Mouse (Mus musculus) gastrocnemius, postnatal 10 days (tissue): Measurements from ENCODE around the gene Rfx2. TPM values are rescaled to one million over a fixed set of nuclear protein-coding genes. Genes with fewer than 3 reads are reported as not detected.

ENCODE experiments used
- DNase-seq: peaks from one replicate; pipeline ENCODE4 v3.0.0; 2021; ENCODE audit warnings: mixed read lengths
- total RNA-seq, 2 experiments: library from RNA; stranded (reverse); gene quantifications; 2 replicates each; pipeline ENCODE4 v1.2.3; 2021

Gene Rfx2
- total RNA-seq, 2 experiments from 2014 or later, result 2.6 to 5.5 TPM

DNA sequence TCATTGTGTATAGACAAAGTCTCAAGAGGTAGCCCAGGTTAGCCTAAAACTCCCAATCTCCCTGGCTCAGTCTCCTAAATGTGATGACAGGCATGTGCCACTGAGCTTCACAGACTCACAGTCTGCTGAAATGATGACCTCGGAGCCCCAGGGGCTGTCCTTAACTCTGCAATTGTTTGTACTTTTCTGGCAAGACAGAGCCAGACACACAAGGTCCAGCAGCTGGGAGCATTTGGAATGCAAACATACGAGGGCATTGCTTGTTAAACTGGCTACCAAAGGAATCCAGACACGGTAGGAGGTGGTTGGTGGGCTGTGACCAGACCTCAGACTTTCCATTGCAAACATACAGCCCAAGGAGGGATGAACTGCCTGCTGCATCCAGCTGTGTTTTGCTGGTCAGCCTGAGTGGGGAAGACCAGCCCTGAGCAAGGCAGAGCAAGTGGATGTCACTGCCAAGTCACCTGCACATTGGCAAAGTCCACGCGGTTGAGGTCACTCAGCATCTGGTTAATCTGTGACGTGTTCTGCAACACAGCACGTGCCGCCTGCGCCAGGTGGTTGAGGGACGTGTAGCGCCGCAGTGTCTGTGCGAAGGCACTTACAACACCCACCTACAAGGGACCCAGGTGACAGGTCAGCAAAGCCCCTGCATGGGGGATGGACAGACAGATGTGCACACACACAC, 50.4 kb downstream of the Rfx2 start:
- DNase-seq, result no peak

DNA sequence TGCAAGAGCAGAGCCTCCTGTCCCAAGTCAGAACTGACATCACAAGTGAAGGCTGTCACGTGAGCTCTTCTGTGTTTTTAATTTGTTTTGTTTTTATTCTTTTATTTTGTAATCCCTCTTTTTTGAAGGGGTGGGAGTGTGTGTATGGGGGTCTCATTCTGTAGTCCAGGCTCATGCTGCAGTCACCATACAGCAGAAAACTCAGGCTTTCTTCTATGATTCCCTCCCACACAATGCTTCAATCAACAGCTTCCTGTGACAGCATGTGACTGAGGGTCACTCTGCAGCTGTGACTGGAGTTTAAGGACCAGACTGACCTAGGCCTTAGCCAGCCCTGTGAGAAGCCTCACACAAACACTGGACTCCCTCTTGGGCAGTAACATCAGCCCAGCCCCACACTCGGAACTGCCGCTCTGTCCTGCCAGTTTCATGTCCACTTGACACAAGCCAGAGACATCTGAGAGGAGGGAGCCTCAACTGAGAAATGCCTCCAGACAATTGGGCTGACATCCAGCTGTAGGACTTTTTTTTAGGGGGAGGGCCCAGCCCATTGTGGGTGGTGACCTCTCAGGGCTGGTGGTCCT, 51.9 kb downstream of the Rfx2 start:
- no peak for DNase-seq

DNA sequence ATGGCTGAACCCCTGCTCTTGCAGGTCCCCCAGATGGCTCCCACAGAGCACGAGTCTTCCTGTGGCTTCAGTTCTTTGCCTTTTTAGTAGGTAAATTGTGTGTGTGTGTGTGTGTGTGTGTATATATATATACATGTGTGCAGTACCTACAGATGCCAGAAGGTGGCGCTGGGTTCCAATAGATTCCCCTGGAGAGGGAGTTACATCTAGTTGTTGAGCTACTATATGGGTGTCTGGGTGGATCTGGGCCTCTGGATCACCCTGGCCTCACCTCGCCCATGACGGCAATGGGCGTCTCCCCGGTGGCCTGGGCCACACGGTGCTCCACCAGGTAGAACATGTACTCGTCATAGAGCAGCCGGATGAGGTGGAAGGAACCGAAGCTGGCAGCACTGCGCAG, 53.2 kb downstream of the Rfx2 start:
- DNase-seq, result no peak

DNA sequence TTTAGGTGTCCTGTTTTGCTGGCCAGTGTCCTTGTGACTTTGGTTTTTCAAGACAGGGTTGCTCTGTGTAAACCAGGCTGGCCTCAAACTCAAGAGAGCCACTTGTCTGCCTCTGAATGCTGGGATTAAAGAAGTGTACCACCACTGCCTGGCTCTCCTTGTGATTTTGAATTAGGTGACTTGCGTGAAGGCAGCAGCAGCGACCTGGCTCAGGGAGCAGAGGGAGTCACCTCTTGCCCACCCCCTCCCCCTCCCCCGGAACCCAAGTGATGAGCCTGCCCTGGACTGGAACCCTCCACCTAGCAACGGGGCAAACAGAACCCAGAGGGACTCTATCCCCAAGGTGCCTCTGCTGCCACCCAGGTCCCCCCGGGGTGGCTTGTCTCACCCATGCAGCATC, 60.9 kb downstream of the Rfx2 start, which contains the start of gene Prr22:
Prr22 (plus strand) TSS at position 301 of the 400 bp plus-strand sequence.
- no peak for DNase-seq

DNA sequence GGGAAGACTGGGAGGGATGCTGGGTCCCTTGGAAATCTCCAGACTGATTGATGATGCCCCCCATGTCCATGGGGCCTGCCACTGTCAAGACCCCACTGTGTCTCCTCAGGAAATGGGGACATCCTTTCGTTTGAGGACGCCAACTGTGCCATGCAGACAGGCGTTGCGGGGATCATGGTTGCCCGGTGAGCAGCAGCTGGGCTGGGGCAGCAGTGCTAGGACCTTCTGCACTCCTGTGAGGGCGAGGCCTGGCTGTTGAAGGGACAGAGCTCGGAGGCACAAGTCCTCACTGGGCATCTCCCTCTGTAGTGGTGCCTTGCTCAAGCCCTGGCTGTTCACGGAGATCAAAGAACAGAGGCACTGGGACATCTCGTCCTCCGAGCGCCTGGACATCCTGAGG, 61.9 kb downstream of the Rfx2 start:
- DNase-seq, result no peak

DNA sequence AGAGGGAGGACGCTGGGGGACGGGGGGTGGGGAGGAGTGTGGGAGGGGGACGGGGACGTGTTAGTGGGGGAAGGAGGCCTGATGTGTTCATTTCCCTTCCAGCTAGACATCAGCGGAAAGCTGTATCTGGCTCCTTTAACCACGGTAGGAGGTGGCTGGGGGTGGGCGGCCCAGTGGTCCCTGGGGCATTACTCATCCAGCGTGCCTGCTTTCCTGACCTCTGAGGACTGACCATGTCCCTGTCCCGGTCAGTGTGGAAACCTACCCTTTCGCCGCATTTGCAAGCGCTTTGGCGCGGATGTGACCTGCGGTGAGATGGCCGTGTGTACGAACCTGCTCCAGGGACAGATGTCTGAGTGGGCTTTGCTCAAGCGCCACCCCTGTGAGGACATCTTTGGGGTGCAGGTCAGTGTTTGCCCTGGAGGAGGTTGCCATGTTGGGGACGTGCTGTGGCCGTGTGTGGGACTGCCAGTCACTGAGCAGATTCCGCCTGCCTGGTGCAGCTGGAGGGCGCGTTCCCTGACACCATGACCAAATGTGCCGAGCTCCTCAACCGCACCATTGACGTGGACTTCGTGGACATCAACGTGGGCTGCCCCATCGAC, 63.2 kb downstream of the Rfx2 start:
- DNase-seq, result no peak

DNA sequence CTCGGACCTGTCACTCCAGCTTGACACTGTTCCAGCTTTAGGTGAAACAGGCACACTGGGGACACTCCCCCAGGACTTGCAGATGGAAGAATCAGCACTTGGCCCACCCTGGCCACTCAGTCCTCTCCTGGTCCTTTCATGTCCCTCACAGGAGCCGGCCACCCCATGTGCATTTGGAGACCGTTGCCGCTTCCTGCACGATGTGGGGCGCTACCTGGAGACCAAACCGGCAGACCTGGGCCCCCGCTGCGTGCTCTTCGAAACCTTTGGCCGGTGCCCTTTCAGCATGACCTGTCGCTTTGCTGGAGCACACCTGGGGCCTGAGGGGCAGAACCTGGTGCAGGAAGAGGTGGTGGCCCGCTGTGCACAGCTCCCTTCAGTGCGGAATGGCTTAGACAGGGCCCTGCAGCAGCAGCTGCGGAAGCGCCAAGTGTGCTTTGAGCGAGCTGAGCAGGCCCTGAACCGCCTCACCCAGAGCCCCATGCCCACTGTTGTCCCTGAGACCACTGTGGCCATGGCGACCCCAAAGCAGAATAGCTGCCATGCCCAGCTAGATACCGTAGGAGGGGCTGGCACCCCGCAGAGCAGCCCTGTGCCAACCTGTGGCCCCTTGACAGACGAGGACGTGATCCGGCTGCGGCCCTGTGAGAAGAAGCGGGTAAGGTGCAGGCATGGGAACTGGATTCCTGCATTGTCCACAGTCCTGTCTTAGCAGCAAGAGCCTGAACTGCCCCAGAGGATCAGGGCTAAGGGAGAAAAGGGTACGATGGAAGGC, 64.0 kb downstream of the Rfx2 start:
- no peak for DNase-seq

DNA sequence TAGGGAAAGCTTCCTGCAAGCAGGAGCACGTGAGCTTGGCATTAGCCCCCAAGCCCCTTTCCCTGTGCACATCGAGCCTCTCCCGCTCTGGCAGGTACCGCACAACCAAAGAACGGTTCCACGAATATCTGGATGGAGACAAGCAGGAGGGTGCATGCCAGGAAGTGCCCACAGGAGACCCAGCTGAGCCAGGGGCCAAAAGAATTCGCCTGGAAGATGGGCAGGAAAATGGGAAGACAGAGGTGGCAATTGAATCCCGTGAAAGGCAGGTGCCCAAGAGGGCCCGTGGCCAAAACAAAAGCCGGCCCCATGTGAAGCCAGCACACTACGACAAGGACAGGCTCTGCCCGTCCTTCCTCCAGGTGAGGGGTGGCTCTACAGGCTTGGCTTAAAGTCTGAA, 65.4 kb downstream of the Rfx2 start:
- DNase-seq, result no peak

DNA sequence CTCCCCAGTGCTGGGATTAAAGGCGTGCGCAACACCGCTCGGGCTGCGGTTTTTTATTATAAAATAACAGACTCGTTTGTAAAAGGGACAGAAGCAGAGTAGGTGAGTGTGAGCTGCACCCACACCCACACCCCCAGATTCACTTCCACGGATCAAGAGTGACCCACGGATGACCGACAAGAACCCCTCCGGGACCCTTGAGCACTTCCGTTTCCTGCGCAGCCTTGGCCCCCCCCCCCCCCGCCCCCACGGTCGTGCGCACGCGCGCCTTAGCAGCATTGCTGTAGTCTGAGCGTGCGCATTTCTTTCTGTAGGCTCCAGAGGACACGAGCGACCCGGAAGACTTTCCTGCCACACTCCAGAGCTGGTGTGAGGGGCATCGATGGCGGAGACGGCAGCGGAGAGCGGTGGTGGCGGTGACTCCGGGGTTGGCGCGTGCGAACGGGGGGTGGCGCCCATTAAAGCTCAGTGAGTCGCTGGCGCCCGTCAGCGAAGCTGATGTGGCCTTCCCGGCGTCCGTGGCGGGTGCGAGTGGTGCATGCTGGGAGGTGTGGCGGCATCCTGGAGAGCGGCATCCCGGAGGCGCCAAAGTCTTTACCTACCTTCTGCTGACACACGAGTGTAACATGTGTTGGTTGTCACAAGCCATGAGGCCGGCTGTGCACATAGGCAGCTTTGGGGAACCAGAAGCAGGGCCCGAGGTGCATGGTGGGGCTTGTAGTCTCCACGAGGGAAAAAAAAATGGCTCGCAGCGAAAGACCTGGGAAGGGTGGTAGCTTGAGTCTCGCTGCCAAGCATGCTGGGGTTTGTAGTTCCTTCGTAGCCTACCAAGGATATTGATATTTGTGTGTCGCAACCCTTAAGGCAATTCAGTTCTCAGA, 66.1 kb downstream of the Rfx2 start, which contains the start of gene Dus3l:
Dus3l (plus strand) TSS at position 284 of the 881 bp plus-strand sequence.
- peak; percentile 83 for DNase-seq

DNA sequence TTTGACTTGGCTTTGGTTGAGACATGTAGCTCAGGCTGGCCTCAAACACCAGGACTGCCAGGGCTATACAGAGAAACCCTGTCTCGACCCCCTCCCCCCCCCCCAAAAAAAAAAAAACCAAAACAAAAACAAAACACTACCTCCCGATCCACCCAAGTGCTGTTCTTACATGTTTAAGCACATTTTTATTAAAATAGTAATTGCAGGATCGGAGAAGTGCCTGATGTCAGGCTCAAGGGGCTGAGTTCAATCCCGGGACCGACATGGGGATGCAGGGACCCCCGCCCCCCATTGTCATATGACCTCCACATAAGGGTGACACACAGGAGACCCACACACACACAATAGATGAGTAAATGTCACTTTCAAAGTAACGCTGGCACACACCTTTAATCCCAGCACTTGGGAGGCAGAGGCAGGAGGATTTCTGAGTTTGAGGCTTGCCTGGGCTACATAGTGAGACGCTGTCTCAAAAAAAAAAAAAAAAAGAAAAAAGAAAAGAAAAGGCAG, 67.0 kb downstream of the Rfx2 start:
- no peak for DNase-seq

DNA sequence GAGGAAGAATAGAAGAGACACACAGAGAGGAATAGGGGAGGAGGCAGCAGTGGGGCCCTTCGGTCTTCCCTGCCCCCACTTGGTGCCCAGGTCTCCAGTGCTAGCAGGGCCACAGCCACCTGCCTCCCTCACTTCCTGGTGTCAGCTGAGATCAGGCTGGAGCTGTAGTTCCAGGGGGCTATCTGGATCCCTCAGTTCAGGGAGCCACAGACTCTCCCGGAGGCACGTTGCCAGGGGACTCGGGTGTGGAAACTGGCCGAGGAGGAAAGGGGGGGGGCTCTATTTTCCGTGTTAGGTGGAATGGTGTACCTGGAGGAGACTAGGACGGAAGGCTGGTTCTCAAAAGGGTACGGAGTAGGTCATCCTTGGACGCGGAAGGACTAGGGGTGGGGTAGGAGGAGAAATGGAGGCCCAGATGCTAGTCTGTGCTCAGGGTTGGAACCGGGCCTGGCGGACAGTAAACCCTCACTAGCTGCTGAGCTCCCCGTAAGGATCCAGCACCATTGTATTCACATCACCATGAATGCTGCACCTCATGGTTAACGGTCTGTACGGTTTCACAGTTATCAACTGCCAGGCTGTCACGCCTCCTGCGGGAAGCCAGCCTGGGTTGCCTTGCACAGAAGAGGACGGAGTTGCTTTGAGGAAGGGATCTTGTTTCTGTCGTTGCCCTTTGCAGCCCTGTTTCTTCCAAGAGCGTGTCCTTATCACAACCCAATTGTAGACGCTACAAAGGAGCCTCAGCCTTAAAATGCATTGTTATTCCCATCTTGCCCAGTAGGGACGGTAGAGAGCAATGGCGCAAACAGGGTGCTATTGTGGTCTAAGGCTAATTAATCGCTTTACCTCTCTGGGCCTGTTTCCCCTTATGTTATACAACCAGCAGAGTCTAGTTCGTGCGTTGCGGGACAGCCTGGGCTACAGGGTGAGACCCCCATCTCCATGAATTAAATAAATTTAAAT, 67.8 kb downstream of the Rfx2 start:
- no peak for DNase-seq

DNA sequence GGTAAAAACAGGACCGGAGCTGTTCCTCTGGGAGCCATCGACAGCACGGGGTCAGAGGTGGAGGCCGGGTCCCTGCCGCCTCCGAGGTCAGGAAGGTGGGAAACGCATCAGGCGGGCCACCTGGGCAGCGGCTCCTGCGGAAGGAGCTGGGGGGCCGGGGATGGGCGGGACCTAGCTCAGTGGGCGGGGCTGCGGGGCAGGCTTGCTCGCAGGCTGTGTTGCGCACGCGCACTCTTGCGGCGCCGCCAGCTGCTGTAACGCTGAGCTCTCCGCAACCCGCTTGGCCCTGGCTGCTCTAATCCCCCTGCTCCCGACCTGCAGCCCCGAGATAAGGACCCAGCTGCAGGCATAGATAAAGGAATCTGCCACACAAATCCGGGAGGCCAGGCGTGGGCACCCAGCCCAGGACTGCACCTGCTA, 68.8 kb downstream of the Rfx2 start:
- DNase-seq, result peak; percentile 91

DNA sequence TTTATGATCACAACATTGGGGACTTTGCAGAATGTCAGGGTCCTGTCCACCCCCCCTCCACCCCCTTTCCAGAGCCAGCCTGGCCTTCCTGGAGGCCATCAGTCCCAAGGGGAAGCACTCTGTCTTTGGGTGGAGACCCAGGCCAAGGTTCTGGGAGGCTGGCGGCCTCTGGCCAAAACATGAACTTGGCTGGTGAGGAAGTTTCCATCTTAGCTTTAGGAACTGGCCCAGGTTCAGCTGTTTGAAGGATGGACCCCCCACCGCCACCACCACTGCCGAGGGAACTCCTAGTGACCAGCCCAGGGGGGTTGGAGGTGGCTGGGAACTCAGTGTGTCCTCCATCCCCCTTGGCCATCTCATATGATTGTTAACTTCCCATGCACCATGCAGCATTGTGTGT, 69.7 kb downstream of the Rfx2 start:
- no peak for DNase-seq

DNA sequence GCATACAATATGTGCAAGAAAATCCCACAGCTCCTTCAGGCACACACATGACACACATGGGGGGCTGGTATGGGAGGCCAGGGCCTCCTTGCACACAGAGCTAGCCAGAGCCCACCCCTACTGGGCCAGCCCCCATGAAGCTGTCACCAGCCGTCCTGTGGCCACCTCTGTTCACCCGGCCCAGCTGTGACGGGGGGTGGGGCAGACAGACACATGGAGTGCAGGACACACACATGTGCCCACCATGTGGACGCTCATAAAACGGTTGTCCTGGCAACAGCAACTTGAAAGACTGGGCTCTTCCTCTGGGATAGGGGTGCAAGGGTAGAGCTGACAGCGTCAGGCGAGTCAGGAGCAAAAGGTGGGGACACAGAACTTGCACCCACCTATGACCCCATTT, 71.6 kb downstream of the Rfx2 start:
- no peak for DNase-seq

DNA sequence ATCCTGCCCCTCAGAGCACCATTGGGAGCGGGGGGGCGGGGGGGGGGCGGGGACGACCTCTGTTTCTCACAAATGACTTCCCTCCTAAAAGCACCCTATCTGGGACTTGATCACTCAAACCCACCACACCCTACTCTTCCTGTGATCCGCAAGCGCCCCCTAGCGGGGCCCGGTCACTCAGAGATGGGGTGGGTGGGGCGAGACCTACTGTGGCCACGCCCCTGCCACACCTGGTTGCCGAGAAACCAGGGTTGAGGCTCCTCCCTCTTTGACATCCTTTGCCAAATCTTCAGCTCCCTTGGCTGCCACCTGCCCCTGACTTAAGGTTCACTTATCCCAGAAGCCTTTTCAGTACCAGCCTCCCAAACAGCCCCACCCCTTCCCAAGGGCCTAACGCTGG, 72.7 kb downstream of the Rfx2 start:
- DNase-seq, result peak; percentile 74

DNA sequence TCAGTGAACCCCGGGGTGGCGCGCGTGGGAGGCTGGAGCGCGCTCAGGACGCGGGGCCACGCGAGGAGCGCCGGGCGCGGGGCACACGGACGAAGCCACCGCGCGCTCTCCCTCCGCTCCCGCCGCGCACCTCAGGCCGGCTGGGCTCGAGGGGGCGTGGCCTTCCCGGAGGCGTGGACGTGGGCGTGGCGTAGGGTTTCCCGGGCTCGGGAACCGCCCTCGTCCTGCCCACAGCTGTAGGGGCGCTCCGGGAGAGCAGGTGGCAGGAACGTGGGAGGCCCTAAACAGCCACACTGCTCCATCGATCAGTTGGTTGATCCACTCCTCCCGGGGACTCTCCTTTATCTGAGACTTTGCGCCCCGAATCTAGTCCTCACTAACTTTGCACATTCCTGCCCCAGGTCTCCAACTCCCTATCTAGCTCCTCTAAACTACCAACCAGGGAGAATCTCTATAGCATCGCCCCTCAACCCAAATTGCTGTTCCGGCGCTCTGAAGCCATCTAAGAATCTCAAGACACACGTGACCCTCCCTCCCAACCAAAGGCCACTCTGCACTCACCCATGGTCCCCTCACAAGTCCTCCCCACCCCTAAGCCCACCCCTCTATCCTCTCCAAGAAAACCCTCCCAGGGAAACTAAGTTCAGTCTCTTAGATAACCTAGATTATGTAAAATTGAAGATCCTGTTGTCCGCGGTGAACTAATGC, 73.2 kb downstream of the Rfx2 start, which contains the start of gene Nrtn:
Nrtn (minus strand) TSS at position 115 of the 708 bp plus-strand sequence.
- peak; percentile 86 for DNase-seq

DNA sequence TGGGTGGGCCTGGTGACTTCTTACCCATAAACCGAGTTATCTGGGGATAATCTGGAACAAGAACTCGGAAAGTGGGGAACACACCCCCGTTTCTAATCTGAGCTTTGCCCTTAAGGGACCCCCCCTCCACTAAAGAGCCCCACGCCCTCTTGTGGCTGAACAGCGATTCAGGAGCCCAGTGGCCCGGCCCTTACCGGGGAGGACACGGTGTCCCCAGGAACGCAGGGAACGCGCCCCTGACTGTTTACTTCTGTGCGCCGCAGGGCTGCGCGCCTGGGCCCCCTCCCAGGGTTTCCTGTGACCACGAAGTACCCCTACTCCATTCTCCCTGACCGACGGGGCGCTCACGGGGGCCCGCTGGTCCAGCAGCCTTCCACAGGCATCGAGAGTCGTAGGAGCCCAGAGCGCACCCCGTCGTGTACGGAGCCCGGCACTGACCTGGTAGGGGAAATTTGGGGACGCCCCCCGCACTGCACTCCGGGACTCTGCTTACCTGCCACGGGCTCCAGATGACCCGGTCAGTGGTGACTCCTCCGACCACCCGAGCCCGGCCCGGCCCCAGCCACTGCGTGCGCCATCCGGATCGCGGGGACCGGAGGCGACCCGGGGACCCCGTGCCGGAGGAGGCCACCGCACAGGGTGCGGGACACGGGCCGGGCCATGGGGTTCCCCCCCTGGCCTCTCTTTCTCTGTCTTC, 74.0 kb downstream of the Rfx2 start:
- no peak for DNase-seq

DNA sequence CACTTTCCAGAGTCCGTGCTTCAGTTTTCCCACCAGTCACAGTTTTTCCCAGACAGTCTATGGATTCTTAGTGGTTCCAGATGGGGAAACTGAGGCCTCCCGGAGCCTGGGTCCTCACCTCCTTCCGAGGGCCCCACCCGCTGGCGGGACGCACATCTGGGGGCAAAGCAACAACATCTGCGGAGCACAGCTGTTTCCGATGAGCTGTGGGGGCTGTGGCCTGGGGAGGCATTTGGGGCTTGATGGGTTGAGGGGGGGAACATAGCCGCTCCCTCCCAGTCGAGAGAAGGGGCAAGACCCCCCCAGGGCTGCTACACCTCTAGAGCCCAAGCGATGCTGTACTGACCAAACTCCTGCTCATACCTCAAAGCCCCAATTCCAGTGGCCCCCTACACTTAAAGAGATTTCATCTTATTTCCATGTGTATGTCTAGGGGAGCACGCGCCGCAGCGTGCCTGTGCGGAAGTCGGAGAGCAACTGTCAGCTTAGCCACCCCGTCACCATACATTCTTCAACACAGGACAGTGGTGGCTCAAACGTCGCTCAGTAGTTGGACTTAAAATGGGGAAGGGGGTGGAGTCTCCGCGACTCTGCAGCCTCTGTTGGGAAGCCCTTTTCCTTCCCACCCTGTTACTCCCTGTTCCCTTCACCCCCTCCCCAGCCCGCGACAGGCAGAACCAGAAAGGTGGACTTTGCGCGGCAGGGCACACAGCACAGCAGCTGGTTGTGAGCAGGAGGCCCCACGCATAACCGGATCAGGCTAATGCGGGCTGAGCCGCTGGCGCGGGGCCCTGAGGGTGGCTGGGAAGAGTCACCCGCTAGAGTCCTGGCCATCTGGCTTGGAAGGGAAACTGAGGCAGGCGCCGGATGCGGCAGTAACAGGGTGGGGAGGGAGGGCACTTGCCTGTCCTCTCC, 76.3 kb downstream of the Rfx2 start:
- DNase-seq, result no peak
